Mouse (Mus musculus) embryonic facial prominence, embryonic 10.5 days (tissue): Measurements from ENCODE around the gene Azgp1. TPM values are rescaled to one million over a fixed set of nuclear protein-coding genes. Genes with fewer than 3 reads are reported as not detected.
"Not testable (repeated sequence)": the region's sequence is repeated elsewhere in the genome, so short reads cannot be mapped to it uniquely, and the experiment has no call there.

Source experiments
- DNase-seq: peaks from one replicate; pipeline ENCODE4 v3.0.0-alpha.2; 2017; ENCODE audit warnings: low spot score
- H3K27ac ChIP-seq: fragments of 300-500 bp; sonication (generic); replicated peaks from 2 replicates; pipeline ENCODE4 v1.5.1; 2016; ENCODE audit warnings: mild to moderate bottlenecking
- H3K27me3 ChIP-seq: fragments of 300-500 bp; sonication (generic); replicated peaks from 2 replicates; pipeline ENCODE4 v1.6.1; 2016; ENCODE audit warnings: low read depth, mild to moderate bottlenecking; ENCODE audit not compliant: poor library complexity, severe bottlenecking
- H3K36me3 ChIP-seq: fragments of 300-500 bp; sonication (generic); replicated peaks from 2 replicates; pipeline ENCODE4 v1.6.1; 2016; ENCODE audit warnings: mild to moderate bottlenecking, moderate library complexity
- H3K4me1 ChIP-seq: fragments of 300-500 bp; sonication (generic); 2 replicates; pipeline ENCODE4 v1.6.1; 2016
- H3K4me3 ChIP-seq: fragments of 300-500 bp; sonication (generic); 2 replicates; pipeline ENCODE4 v1.5.1; 2016; ENCODE audit warnings: mild to moderate bottlenecking, moderate library complexity
- H3K9me3 ChIP-seq: fragments of 300-500 bp; sonication (generic); 2 replicates; pipeline ENCODE4 v1.6.1; 2016; ENCODE audit warnings: mild to moderate bottlenecking
- WGBS: fragments of 180-500 bp; shearing (Covaris S2); methylation state at CpG from one replicate; pipeline ENCODE4 v1.1.7; 2016; 5-methylcytosine and 5-hydroxymethylcytosine counted together
- polyA plus RNA-seq: library from polyadenylated mRNA; unstranded; fragments of >200 nt; fragmentation: Nextera tagmentation; extraction: Ambion mirVana; gene quantifications from 2 replicates; pipeline ENCODE4 v1.2.1, GENCODE M21; 2016

The Azgp1 gene
- polyA plus RNA-seq, 1 experiment from 2014 or later: not detected

GRCm38 (mm10) chr5:137975434-137975833 is 5.9 kb upstream of the Azgp1 start:
- Histone ChIP-seq H3K27me3 (no peaks in the 10 kb centered on the region), H3K4me1 (no peaks in the 10 kb centered on the region), H3K36me3 (no peaks in the 10 kb centered on the region), H3K9me3 (no peaks in the 10 kb centered on the region), H3K27ac (no peak overlapping the region), H3K4me3 (no peak overlapping the region)
- WGBS: 63% methylated on average over 1 of the region's 1 CpGs
- DNase-seq: no peak

DNA sequence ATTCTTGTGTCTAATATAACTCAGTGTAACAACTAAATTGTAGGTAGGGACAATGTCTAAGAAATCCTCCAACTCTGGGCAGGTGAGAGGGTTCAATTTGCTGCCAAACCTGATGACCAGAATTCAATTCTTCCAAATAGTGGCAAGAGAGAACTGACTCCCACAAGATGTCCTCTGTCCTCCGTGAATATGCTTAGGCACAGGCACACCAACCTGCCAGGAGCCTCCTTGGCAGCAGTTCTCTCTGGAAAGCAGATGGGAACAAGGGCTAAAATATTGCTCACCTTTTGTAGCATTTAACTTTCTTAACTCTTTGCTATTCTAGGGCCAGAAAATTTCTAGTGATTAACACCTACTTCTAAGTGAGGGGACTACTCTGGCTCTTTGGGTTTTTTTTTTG is 4.0 kb upstream of the Azgp1 start:
- DNase-seq: no peak
- 45% methylated on average over 1 of the region's 1 CpGs for WGBS
- Histone ChIP-seq H3K36me3 (no peaks in the 10 kb centered on the region), H3K4me3 (no peak overlapping the region), H3K27ac (no peak overlapping the region), H3K9me3 (no peaks in the 10 kb centered on the region), H3K4me1 (no peaks in the 10 kb centered on the region), H3K27me3 (no peaks in the 10 kb centered on the region)

DNA sequence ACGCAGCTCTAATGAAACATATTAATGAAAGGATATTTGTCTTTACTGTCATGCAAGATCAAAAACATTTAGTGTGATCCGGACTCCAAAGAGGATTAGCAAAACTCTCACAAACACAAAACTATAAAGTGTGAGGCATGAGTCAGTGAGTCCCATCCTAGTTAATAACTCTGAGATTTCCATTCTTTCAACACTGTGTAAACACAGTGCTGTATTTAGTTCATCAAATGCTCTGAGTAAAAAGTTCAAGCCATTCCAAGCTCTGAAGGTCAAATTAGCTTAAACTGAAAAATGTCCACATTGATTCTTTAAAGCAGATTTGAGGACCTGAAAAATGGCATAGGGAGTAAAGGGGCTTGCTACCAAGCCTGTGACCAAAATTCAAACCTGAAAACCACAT is 2.2 kb upstream of the Azgp1 start:
- H3K4me1 ChIP-seq: no peaks in the 10 kb centered on the region
- DNase-seq: no peak
- H3K4me3 ChIP-seq: no peak overlapping the region
- H3K9me3 ChIP-seq: no peaks in the 10 kb centered on the region
- no peaks in the 10 kb centered on the region for H3K36me3 ChIP-seq
- WGBS: 75% methylated on average over 2 of the region's 2 CpGs
- no peaks in the 10 kb centered on the region for H3K27me3 ChIP-seq
- H3K27ac ChIP-seq: no peak overlapping the region

DNA sequence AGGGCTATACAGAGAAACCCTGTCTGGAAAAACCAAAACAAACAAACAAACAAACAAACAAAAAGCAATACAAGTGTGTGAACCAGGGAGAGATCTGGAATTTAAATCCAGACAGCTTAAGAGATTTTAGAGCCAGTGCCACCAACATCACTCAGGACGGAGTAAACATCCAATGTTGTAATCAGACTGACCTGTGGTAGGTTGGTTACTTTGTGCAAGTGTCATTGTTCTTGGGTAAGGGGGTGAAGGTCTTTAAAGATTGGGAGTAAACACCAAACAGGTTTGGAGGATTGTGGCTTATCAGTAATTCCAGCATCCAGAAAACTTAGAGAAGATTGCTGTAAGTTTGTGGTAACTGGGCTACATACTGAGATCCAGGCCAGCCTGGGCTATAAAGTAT is 5.0 kb downstream of the Azgp1 start:
- Histone ChIP-seq H3K4me3 (no peak overlapping the region), H3K9me3 (0 out of 2 replicates have a peak, but pooled peaks cover 2% of the 10 kb centered on the region), H3K27ac (no peak overlapping the region), H3K27me3 (no peaks in the 10 kb centered on the region), H3K4me1 (no peaks in the 10 kb centered on the region), H3K36me3 (no peaks in the 10 kb centered on the region)
- WGBS: 95% methylated on average over 1 of the region's 1 CpGs
- DNase-seq: no peak

GRCm38 (mm10) chr5:138009437-138009836 is 28.1 kb downstream of the Azgp1 start:
- H3K27ac ChIP-seq: no peak overlapping the region
- H3K9me3 ChIP-seq: no peaks in the 10 kb centered on the region
- H3K4me1 ChIP-seq: no peaks in the 10 kb centered on the region
- H3K27me3 ChIP-seq: no peaks in the 10 kb centered on the region
- H3K36me3 ChIP-seq: no peaks in the 10 kb centered on the region
- no peak overlapping the region for H3K4me3 ChIP-seq
- no peak for DNase-seq
- WGBS: 87% methylated on average over 5 of the region's 5 CpGs

DNA sequence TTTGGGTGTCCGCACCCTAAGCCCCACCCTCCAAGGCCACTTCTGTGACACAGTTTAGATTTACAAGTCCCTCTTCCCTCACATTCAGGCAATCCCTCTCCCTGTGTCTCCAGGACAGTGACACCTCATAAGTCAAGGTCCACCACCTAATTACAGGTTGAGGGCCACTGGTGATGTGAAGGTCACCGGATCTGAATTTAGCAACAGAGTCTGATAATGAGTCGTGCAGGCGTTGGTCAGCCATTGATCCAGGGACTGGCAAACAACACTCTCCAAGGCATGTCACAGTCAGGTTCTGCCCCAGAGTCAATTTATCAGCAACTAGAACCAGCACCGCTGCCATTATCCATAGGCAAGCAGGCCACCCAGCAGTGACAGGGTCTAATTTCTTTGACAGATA is 31.1 kb downstream of the Azgp1 start:
- 91% methylated on average over 5 of the region's 5 CpGs for WGBS
- Histone ChIP-seq H3K27ac (no peak overlapping the region), H3K4me1 (no peaks in the 10 kb centered on the region), H3K27me3 (no peaks in the 10 kb centered on the region), H3K4me3 (no peak overlapping the region), H3K9me3 (no peaks in the 10 kb centered on the region), H3K36me3 (no peaks in the 10 kb centered on the region)
- no peak for DNase-seq

GRCm38 (mm10) chr5:138016530-138016929 is 35.2 kb downstream of the Azgp1 start:
- H3K36me3 ChIP-seq: no peaks in the 10 kb centered on the region
- H3K9me3 ChIP-seq: no peaks in the 10 kb centered on the region
- H3K4me3 ChIP-seq: no peak overlapping the region
- no peaks in the 10 kb centered on the region for H3K4me1 ChIP-seq
- H3K27me3 ChIP-seq: no peaks in the 10 kb centered on the region
- no peak overlapping the region for H3K27ac ChIP-seq
- DNase-seq: no peak
- WGBS: 89% methylated on average over 2 of the region's 2 CpGs

GRCm38 (mm10) chr5:138016997-138017396 is 35.7 kb downstream of the Azgp1 start:
- no peaks in the 10 kb centered on the region for H3K36me3 ChIP-seq
- no peak overlapping the region for H3K27ac ChIP-seq
- no peaks in the 10 kb centered on the region for H3K9me3 ChIP-seq
- H3K4me3 ChIP-seq: no peak overlapping the region
- no peaks in the 10 kb centered on the region for H3K27me3 ChIP-seq
- no peak for DNase-seq
- H3K4me1 ChIP-seq: no peaks in the 10 kb centered on the region

DNA sequence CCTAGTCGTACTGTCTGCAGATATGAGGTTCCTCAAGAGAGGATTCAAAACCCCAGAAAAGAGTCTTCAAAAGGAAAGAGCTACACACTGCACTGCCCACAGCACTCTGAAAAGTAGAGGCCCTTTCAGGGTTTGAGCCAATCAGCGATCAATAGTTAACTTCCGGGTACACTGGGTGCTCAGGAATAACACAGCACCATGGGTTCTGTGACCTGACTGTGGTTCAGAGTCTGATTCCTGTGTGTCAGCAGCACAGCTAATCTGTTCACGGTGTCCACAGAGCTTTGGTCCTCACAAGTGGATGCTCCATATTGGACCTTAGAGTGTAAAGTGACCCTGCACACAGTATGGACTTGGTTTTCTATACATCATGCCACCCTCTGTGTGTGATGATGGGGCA is 38.3 kb downstream of the Azgp1 start:
- not testable (repeated sequence) for DNase-seq, H3K36me3 ChIP-seq, H3K4me3 ChIP-seq, H3K27me3 ChIP-seq, H3K27ac ChIP-seq, H3K9me3 ChIP-seq, H3K4me1 ChIP-seq
- 89% methylated on average over 4 of the region's 4 CpGs for WGBS

- DNase-seq, H3K27ac ChIP-seq, H3K4me3 ChIP-seq, H3K27me3 ChIP-seq, H3K9me3 ChIP-seq, H3K36me3 ChIP-seq, H3K4me1 ChIP-seq: not testable (repeated sequence)
- 81% methylated on average over 4 of the region's 7 CpGs for WGBS
These were observed 39.7 kb downstream of the Azgp1 start, which contains the start of the genes Smok3a and Smok3b for GRCm38 (mm10) chr5:138020961-138021479. Smok3a (plus strand) TSS chr5:138021261. Smok3b (plus strand) TSS chr5:138021429.

Other genes starting within 250 kb of the Azgp1 start
- gene Nyap1, start 239.9 kb upstream of the Azgp1 start, polyA plus RNA-seq: 3.0 and 3.6 TPM in 2 replicates
- 89.8 and 94.3 TPM in 2 replicates for gene Tsc22d4, start 235.8 kb upstream of the Azgp1 start, polyA plus RNA-seq
- 47.9 and 49.1 TPM in 2 replicates for gene Ppp1r35, start 202.7 kb upstream of the Azgp1 start, polyA plus RNA-seq
- gene Mepce, start 193.9 kb upstream of the Azgp1 start, polyA plus RNA-seq: 9.1 and 11.5 TPM in 2 replicates
- 14.5 and 17.5 TPM in 2 replicates for gene Zcwpw1, start 193.7 kb upstream of the Azgp1 start, polyA plus RNA-seq
- gene Pilra, start 145.2 kb upstream of the Azgp1 start, polyA plus RNA-seq: 0.28 and 0.79 TPM in 2 replicates
- 0.16 TPM in 1 of 2 replicates, not detected in the other for gene Pilrb1, start 123.4 kb upstream of the Azgp1 start, polyA plus RNA-seq
- gene Pilrb2, start 109.7 kb upstream of the Azgp1 start, polyA plus RNA-seq: not detected in 2 replicates
- gene Cyp3a13, start 59.9 kb upstream of the Azgp1 start, polyA plus RNA-seq: not detected in 2 replicates
- gene Gjc3, start 18.4 kb upstream of the Azgp1 start, polyA plus RNA-seq: 0.06 and 0.07 TPM in 2 replicates
- not detected in 2 replicates for gene Smok3a, start 39.7 kb downstream of the Azgp1 start, polyA plus RNA-seq
- gene Smok3b, start 39.9 kb downstream of the Azgp1 start, polyA plus RNA-seq: not detected in 2 replicates
- gene Smok3c, start 71.7 kb downstream of the Azgp1 start, polyA plus RNA-seq: not detected in 2 replicates
- gene Zkscan1, start 103.6 kb downstream of the Azgp1 start, polyA plus RNA-seq: 28.2 and 30.0 TPM in 2 replicates
- gene Zscan21, start 135.4 kb downstream of the Azgp1 start, polyA plus RNA-seq: 96.5 and 97.0 TPM in 2 replicates
- gene Zfp113, start 174.2 kb downstream of the Azgp1 start, polyA plus RNA-seq: 32.1 and 39.8 TPM in 2 replicates
- gene Cops6, start 179.6 kb downstream of the Azgp1 start, polyA plus RNA-seq: 357 and 367 TPM in 2 replicates
- 30.6 and 33.0 TPM in 2 replicates for gene Ap4m1, start 190.5 kb downstream of the Azgp1 start, polyA plus RNA-seq
- gene Mcm7, start 190.9 kb downstream of the Azgp1 start, polyA plus RNA-seq: 365 and 378 TPM in 2 replicates
- gene Taf6, start 205.9 kb downstream of the Azgp1 start, polyA plus RNA-seq: 146 and 149 TPM in 2 replicates
- gene Cnpy4, start 206.0 kb downstream of the Azgp1 start, polyA plus RNA-seq: 54.4 and 54.6 TPM in 2 replicates
- gene Mblac1, start 212.8 kb downstream of the Azgp1 start, polyA plus RNA-seq: 8.7 and 9.4 TPM in 2 replicates
- gene Nxpe5, start 244.4 kb downstream of the Azgp1 start, polyA plus RNA-seq: not detected in 2 replicates